Mouse (Mus musculus): Measurements from ENCODE around the gene Fgf10. TPM values are rescaled to one million over a fixed set of nuclear protein-coding genes. Genes with fewer than 3 reads are reported as not detected.

The Fgf10 gene
- polyA plus RNA-seq, 1 experiment from 2014 or later, result 1.6 TPM

DNA sequence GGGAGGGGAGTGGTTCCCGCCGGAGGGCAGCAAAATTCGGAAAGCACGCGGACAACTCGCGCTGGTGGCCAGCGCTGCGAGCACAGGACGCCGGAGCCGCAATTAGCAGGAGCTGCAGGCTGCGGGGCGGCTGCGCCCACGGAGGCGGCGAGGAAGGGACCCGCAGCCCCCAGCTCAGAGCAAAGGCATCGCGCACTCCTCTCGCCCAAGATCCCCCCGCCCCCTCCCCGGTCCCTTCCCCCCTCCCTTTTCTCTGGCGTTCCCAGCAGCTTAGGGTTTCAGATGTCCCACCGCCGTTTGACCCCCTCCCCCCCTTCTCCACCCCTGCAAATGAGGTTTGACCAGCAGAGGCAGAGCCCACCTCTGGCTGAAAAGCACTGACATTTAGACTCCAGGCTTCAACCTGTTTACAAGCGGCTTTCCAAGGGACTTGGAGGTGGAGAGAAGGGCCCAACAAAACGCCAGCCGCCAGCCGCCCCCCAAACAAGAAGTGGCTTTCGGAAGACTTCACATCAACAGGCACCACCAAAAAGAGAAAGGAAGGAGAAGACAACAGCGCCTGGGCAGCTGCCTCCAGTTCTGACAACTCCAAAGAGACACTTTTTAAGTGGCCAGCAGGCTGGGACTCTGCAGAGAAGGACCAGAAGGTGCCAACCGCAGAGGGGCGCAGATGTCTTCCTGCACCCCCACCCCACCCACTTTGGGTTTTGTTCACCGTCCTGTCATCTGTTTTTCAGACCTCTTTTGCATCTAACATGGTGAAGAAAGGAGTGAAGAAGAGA lies 44.9 kb downstream of the Fgf10 start:
- ATAC-seq (ENCODE audit: insufficient read depth, low FRiP score, low TSS enrichment) (peak; percentile 66), DNase-seq (ENCODE audit: low spot score) (peak; percentile 65)
- WGBS, result under 1% methylated on average over 31 of the region's 36 CpGs
- Histone ChIP-seq H3K36me3 (ENCODE audit: control insufficient read depth, insufficient read depth, low read length) (no peaks in the 10 kb centered on the region), H3K27ac (ENCODE audit: low read depth, low read length) (no peak overlapping the region), H3K9me3 (ENCODE audit: control insufficient read depth, low read length) (no peaks in the 10 kb centered on the region), H3K4me2 (ENCODE audit: low read depth) (peak overlapping the region; percentile 88), H3K4me3 (ENCODE audit: low read depth, low read length) (peak overlapping the region; percentile 45), H3K4me1 (ENCODE audit: control insufficient read depth, insufficient read depth, low read length) (peaks cover 8% of the 10 kb centered on the region), H3K27me3 (ENCODE audit: control insufficient read depth, insufficient read depth, low read length) (peaks cover 10% of the 10 kb centered on the region; the same call in 1 of the 2 replicates), H3K9ac (ENCODE audit: low read length) (peak overlapping the region; percentile 41)

DNA sequence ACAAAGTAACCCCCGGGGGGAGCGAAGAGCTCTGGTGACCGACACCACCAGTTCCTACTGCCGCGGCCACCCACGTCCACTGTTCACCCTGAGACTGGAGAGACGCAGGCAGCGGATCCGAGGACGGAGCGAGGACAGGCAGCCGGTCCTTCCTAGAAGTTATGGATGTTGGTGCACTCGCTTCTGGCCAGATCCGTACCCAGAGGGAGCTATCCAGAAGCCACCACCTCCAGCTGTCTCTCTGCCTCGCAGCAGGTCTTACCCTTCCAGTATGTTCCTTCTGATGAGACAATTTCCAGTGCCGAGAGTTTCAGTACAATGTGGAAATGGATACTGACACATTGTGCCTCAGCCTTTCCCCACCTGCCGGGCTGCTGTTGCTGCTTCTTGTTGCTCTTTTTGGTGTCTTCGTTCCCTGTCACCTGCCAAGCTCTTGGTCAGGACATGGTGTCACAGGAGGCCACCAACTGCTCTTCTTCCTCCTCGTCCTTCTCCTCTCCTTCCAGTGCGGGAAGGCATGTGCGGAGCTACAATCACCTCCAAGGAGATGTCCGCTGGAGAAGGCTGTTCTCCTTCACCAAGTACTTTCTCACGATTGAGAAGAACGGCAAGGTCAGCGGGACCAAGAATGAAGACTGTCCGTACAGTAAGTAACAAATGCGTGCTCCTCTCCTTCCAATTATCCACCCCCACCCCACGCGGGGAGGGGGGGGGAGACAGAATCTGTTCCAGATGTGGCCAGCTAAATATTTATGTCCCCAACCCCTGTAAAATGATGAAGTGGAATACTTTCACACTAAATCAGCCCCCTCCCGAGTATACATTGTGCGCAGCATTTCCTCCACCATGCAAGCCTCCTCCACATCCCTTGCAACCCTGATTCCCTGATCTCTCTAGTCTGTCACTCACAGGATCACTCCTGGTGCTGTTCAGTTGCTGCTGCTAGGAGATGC lies 45.8 kb downstream of the Fgf10 start:
- H3K36me3 ChIP-seq (ENCODE audit: control insufficient read depth, insufficient read depth, low read length), result no peaks in the 10 kb centered on the region
- H3K4me2 ChIP-seq (ENCODE audit: low read depth), result peak overlapping the region; percentile 88
- H3K27me3 ChIP-seq (ENCODE audit: control insufficient read depth, insufficient read depth, low read length), result peaks cover 10% of the 10 kb centered on the region; the same call in 1 of the 2 replicates
- H3K4me3 ChIP-seq (ENCODE audit: low read depth, low read length), result peak overlapping the region; percentile 45
- WGBS, result 3% methylated on average over 31 of the region's 31 CpGs
- H3K27ac ChIP-seq (ENCODE audit: low read depth, low read length), result no peak overlapping the region
- ATAC-seq (ENCODE audit: insufficient read depth, low FRiP score, low TSS enrichment) (peak; percentile 45), DNase-seq (ENCODE audit: low spot score) (peak; percentile 58)
- H3K4me1 ChIP-seq (ENCODE audit: control insufficient read depth, insufficient read depth, low read length), result peaks cover 8% of the 10 kb centered on the region
- no peaks in the 10 kb centered on the region for H3K9me3 ChIP-seq (ENCODE audit: control insufficient read depth, low read length)
- peak overlapping the region; percentile 18; the same call in 1 of the 2 replicates for H3K9ac ChIP-seq (ENCODE audit: low read length)

DNA sequence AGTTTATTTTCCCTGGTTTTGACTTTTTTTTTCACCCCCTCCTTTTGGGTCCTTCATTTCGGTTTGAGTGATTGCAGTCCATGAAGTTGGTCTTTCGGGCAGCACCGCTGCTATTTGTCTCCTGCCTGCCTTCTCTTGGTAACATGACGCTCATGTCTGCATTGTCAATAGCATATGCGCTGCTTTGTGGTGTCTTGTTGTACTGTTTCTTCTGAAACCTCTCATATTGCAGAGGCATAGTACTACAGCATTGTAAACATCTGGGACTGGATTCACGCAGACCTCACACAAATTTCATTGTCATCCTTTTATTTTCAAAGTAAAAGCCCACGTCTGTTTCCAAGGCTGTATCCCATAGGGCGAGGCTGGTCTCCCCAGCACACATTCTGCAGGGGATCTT lies 46.7 kb downstream of the Fgf10 start:
- 10% methylated on average over 8 of the region's 8 CpGs for WGBS
- H3K36me3 ChIP-seq (ENCODE audit: control insufficient read depth, insufficient read depth, low read length), result no peaks in the 10 kb centered on the region
- no peak overlapping the region for H3K27ac ChIP-seq (ENCODE audit: low read depth, low read length)
- H3K9ac ChIP-seq (ENCODE audit: low read length), result no peak overlapping the region
- H3K27me3 ChIP-seq (ENCODE audit: control insufficient read depth, insufficient read depth, low read length), result peaks cover 10% of the 10 kb centered on the region; the same call in 1 of the 2 replicates
- ATAC-seq (ENCODE audit: insufficient read depth, low FRiP score, low TSS enrichment), result no peak
- no peak for DNase-seq (ENCODE audit: low spot score)
- H3K4me2 ChIP-seq (ENCODE audit: low read depth), result peak overlapping the region; percentile 88; the same call in 1 of the 2 replicates
- H3K4me3 ChIP-seq (ENCODE audit: low read depth, low read length), result no peak overlapping the region
- H3K4me1 ChIP-seq (ENCODE audit: control insufficient read depth, insufficient read depth, low read length), result peaks cover 8% of the 10 kb centered on the region
- H3K9me3 ChIP-seq (ENCODE audit: control insufficient read depth, low read length), result no peaks in the 10 kb centered on the region

DNA sequence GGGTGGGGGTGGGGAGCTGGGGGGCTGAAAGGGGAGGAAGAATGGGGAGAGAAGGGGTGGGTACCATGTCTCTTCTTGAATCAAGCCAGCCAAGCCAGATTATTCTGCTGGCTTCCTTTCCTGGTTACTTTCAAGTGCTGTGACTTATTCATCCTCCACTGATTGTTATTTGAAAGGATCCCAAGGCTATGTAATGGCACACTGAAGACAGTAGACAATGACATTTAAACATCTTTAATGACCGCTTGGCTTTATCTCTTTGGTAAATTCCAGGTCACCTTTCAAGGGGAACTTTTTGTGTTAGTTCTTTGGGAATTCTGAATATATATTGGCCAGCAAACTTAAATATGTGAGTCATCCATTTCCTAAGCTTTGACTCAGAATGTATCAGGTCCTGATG lies 47.1 kb downstream of the Fgf10 start:
- no peak for DNase-seq (ENCODE audit: low spot score)
- Histone ChIP-seq H3K27ac (ENCODE audit: low read depth, low read length) (no peak overlapping the region), H3K4me1 (ENCODE audit: control insufficient read depth, insufficient read depth, low read length) (peaks cover 8% of the 10 kb centered on the region), H3K4me2 (ENCODE audit: low read depth) (no peak overlapping the region), H3K36me3 (ENCODE audit: control insufficient read depth, insufficient read depth, low read length) (no peaks in the 10 kb centered on the region), H3K4me3 (ENCODE audit: low read depth, low read length) (no peak overlapping the region), H3K27me3 (ENCODE audit: control insufficient read depth, insufficient read depth, low read length) (peaks cover 10% of the 10 kb centered on the region; the same call in 1 of the 2 replicates), H3K9me3 (ENCODE audit: control insufficient read depth, low read length) (no peaks in the 10 kb centered on the region), H3K9ac (ENCODE audit: low read length) (no peak overlapping the region)
- no peak for ATAC-seq (ENCODE audit: insufficient read depth, low FRiP score, low TSS enrichment)
- 64% methylated on average over 1 of the region's 1 CpGs for WGBS

DNA sequence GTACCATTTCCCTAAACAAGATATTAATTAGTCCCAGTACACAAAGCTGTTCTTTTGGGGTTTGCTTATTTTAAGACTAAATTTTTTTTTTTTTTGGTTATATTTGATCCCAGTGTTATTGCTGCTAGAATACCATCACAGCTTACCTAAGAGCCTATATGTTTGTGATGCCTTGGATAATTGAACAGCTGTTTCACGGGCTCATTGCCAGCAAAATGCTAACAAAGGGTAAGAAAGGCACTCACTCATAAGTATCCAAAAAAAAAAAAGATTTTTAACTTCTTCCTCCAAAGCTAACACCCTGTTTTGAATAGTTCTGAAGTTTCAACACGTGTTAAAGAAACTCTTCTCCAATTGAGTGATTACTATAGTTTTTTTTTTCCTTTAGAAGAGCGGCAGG lies 48.8 kb downstream of the Fgf10 start:
- 51% methylated on average over 3 of the region's 3 CpGs for WGBS
- H3K4me2 ChIP-seq (ENCODE audit: low read depth), result no peak overlapping the region

DNA sequence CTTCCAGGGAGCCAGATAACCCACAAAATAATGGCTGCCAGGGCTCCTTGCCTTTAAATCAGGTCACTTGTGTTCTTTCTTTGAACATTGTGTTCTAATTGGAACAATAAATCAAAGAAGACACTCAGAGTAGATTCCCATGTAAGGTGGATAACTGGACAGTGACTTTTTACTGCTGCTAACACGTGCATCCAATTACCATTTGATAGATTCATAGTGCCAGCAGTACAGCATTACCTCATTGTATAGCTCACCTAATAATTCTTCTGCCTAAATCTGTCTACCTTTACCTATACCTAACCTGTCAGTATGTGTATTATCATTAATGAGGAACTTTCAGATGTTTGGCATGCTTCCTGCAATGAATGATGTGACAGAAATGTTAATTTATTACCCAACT lies 52.1 kb downstream of the Fgf10 start:
- Histone ChIP-seq H3K9me3 (ENCODE audit: control insufficient read depth, low read length) (no peaks in the 10 kb centered on the region), H3K4me1 (ENCODE audit: control insufficient read depth, insufficient read depth, low read length) (no peaks in the 10 kb centered on the region), H3K27me3 (ENCODE audit: control insufficient read depth, insufficient read depth, low read length) (0 out of 2 replicates have a peak, but pooled peaks cover under 1% of the 10 kb centered on the region), H3K36me3 (ENCODE audit: control insufficient read depth, insufficient read depth, low read length) (no peaks in the 10 kb centered on the region), H3K27ac (ENCODE audit: low read depth, low read length) (no peak overlapping the region), H3K4me2 (ENCODE audit: low read depth) (no peak overlapping the region), H3K4me3 (ENCODE audit: low read depth, low read length) (no peak overlapping the region), H3K9ac (ENCODE audit: low read length) (no peak overlapping the region)
- ATAC-seq (ENCODE audit: insufficient read depth, low FRiP score, low TSS enrichment) (no peak), DNase-seq (ENCODE audit: low spot score) (no peak)
- 46% methylated on average over 1 of the region's 1 CpGs for WGBS

More for the DNA sequence above, 48.8 kb downstream of the Fgf10 start:
- DNase-seq (ENCODE audit: low spot score) (no peak), ATAC-seq (ENCODE audit: insufficient read depth, low FRiP score, low TSS enrichment) (no peak)
- H3K9ac ChIP-seq (ENCODE audit: low read length), result no peak overlapping the region
- no peaks in the 10 kb centered on the region for H3K36me3 ChIP-seq (ENCODE audit: control insufficient read depth, insufficient read depth, low read length)
- H3K4me3 ChIP-seq (ENCODE audit: low read depth, low read length), result no peak overlapping the region
- no peaks in the 10 kb centered on the region for H3K9me3 ChIP-seq (ENCODE audit: control insufficient read depth, low read length)
- H3K4me1 ChIP-seq (ENCODE audit: control insufficient read depth, insufficient read depth, low read length), result peaks cover 8% of the 10 kb centered on the region
- no peak overlapping the region for H3K27ac ChIP-seq (ENCODE audit: low read depth, low read length)
- H3K27me3 ChIP-seq (ENCODE audit: control insufficient read depth, insufficient read depth, low read length), result 0 out of 2 replicates have a peak, but pooled peaks cover 4% of the 10 kb centered on the region

DNA sequence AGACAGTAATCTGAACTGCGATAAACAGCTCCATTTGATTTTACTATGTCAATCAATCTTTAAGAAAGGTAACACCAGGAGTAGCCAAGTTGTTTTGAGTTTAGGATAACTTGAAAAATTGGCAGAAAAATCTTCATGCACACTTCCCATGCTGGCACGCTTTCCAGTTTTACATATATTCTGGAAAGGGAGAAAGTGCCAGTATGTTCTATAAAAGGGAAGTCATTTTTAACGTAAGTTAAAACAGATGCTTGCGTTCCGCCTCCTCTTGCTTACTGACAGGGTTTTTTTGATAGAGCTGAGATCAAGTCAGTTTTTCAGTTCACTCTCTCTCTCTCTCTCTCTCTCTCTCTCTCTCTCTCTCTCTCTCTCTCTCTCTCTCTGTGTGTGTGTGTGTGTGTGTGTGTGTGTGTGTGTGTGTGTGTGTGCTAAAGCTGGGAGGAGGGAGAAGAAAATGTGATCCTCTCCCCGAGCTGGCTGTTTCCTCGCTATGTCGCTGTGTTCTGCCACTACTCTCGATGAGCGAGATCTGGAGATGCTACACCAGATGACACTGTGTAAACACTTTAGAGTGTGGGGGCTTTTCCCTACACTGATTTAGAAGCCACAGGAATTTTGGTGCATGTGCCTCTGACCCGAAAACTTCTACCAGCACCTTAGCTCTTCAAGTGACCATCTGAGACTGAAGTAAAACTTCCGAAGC lies 62.4 kb downstream of the Fgf10 start:
- ATAC-seq (ENCODE audit: insufficient read depth, low FRiP score, low TSS enrichment), result no peak
- 72% methylated on average over 12 of the region's 12 CpGs for WGBS

DNA sequence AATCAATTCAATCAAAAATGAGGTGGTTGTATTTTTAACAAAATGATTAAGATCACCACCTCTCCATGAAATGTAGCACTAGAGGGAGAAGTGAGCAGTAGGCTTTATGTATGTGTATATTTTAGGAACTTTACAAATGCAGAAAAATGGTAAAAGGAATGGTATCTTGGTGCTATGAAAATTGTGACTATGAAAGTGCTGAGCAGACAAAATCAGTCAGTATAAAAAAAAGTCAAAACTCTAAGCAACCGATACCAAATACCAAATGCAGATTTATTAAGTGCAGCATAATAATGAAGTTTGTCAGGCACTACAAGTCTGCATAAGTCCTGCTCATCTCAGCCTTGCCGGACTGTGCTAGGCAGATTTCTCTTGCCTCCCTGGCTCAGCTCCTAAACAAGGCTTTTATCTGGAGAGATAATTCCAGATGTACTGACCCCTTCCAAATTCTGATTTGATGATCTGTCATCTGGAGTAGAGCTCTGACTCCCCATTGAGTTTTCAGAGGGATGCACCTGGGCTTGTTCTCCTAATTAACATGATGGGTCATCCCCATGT lies 70.3 kb downstream of the Fgf10 start:
- no peak overlapping the region for H3K27ac ChIP-seq (ENCODE audit: low read depth, low read length)
- H3K4me2 ChIP-seq (ENCODE audit: low read depth), result no peak overlapping the region
- ATAC-seq (ENCODE audit: insufficient read depth, low FRiP score, low TSS enrichment) (no peak), DNase-seq (ENCODE audit: low spot score) (no peak)
- no peak overlapping the region for H3K9ac ChIP-seq (ENCODE audit: low read length)
- no peak overlapping the region for H3K4me3 ChIP-seq (ENCODE audit: low read depth, low read length)
- H3K9me3 ChIP-seq (ENCODE audit: control insufficient read depth, low read length), result no peaks in the 10 kb centered on the region
- no peaks in the 10 kb centered on the region for H3K4me1 ChIP-seq (ENCODE audit: control insufficient read depth, insufficient read depth, low read length)
- H3K36me3 ChIP-seq (ENCODE audit: control insufficient read depth, insufficient read depth, low read length), result no peaks in the 10 kb centered on the region
- no peaks in the 10 kb centered on the region for H3K27me3 ChIP-seq (ENCODE audit: control insufficient read depth, insufficient read depth, low read length)
- WGBS, result 81% methylated on average over 2 of the region's 2 CpGs

More for the DNA sequence above, 62.4 kb downstream of the Fgf10 start:
- no peak for DNase-seq (ENCODE audit: low spot score)
- Histone ChIP-seq H3K4me1 (ENCODE audit: control insufficient read depth, insufficient read depth, low read length) (no peaks in the 10 kb centered on the region), H3K9me3 (ENCODE audit: control insufficient read depth, low read length) (no peaks in the 10 kb centered on the region), H3K27ac (ENCODE audit: low read depth, low read length) (no peak overlapping the region), H3K9ac (ENCODE audit: low read length) (no peak overlapping the region), H3K36me3 (ENCODE audit: control insufficient read depth, insufficient read depth, low read length) (no peaks in the 10 kb centered on the region), H3K27me3 (ENCODE audit: control insufficient read depth, insufficient read depth, low read length) (no peaks in the 10 kb centered on the region), H3K4me2 (ENCODE audit: low read depth) (no peak overlapping the region), H3K4me3 (ENCODE audit: low read depth, low read length) (no peak overlapping the region)
